Mouse (Mus musculus) colon, adult 2 months (tissue): ENCODE data around the gene Spred2. TPM values are rescaled to one million over a fixed set of nuclear protein-coding genes. Genes with fewer than 3 reads are reported as not detected.

Experiments
- polyA plus RNA-seq: library from polyadenylated mRNA; depleted of rRNA; stranded (reverse); fragments of >200 nt; gene quantifications from 2 replicates; pipeline ENCODE4 v1.2.3, GENCODE M21; 2012; rRNA removed

Spred2 gene
- 27.8 and 29.8 TPM in 2 replicates for polyA plus RNA-seq

GRCm38 (mm10) chr11:19923888-19924756, at the start of gene Spred2:
TSS of gene Spred2 (plus strand) at chr11:19924375.

Other genes starting within 250 kb of the Spred2 start
- gene Actr2, start 188.5 kb downstream of the Spred2 start, polyA plus RNA-seq, result 15.6 and 17.3 TPM in 2 replicates